17 mouse cellular contexts compared by ENCODE assay signal in genomic region chr9:119086451-119086850, GRCm38 (mm10). TPM values are rescaled to one million over a fixed set of nuclear protein-coding genes. Genes with fewer than 3 reads are reported as not detected.
A peak's percentile ranks its signal among the peaks of the same experiment; 100 is the strongest.
DNase-seq lines count a peak whose midpoint lies in the region; ATAC-seq and TF ChIP-seq lines count a peak whose summit lies in the region.
"Had no signal": no experiment of that assay in that cellular context is flagged by ENCODE, and none has a peak within 500 bp of the region (broad histone marks: within the 10 kb centered on the region; RNA-seq: fewer than 3 reads in every experiment).

No protein-coding gene starts in this region.

- TF ChIP-seq CTCF in testis, adult 2 months (IDR thresholded peaks at IDR 0.05; ENCODE audit: control insufficient read depth, insufficient read depth, insufficient replicate concordance, low read depth, low read length), result no peak

- H3K4me2 ChIP-seq in heart, embryonic 11.5 days, result peak overlapping the region; percentile 76
- H3K4me2 ChIP-seq in hindbrain, embryonic 11.5 days (replicated peaks; ENCODE audit: low read depth, low read length), result no peak overlapping the region
- H3K4me2 ChIP-seq in hindbrain, embryonic 16.5 days (ENCODE audit: low read length), result no peak overlapping the region
- H3K4me2 ChIP-seq in kidney, embryonic 15.5 days, result no peak overlapping the region
- H3K4me2 ChIP-seq: forebrain, embryonic 15.5 days had no signal

- peaks cover 33% of the 10 kb centered on the region for H3K4me1 ChIP-seq in heart, embryonic 11.5 days (ENCODE audit: control insufficient read depth, insufficient read depth, low read length)
- H3K4me1 ChIP-seq in hindbrain, embryonic 11.5 days (replicated peaks; ENCODE audit: control insufficient read depth, insufficient read depth, low read length), result peaks cover 9% of the 10 kb centered on the region; the same call in 1 of the 2 replicates
- H3K4me1 ChIP-seq in hindbrain, embryonic 16.5 days (ENCODE audit: control insufficient read depth, insufficient read depth, low read depth, low read length), result peaks cover 24% of the 10 kb centered on the region
- peaks cover 11% of the 10 kb centered on the region for H3K4me1 ChIP-seq in testis, adult 2 months (ENCODE audit: control insufficient read depth, insufficient read depth, low read length)
- H3K4me1 ChIP-seq in kidney, embryonic 15.5 days, result peaks cover 50% of the 10 kb centered on the region

- no peaks in the 10 kb centered on the region; the same call in 1 of the 2 replicates for H3K36me3 ChIP-seq in heart, embryonic 11.5 days (ENCODE audit: control insufficient read depth, insufficient read depth, low read length)
- H3K36me3 ChIP-seq in hindbrain, embryonic 11.5 days (ENCODE audit: control insufficient read depth, insufficient read depth, low read length), result no peaks in the 10 kb centered on the region
- H3K36me3 ChIP-seq in hindbrain, embryonic 16.5 days (ENCODE audit: control insufficient read depth, insufficient read depth, low read length), result no peaks in the 10 kb centered on the region
- H3K36me3 ChIP-seq in testis, adult 2 months (ENCODE audit: control insufficient read depth, insufficient read depth, low read length), result no peaks in the 10 kb centered on the region
- no peaks in the 10 kb centered on the region for H3K36me3 ChIP-seq in kidney, embryonic 15.5 days
- H3K36me3 ChIP-seq: forebrain, embryonic 15.5 days had no signal

- 19% methylated on average over 1 of the region's 1 CpGs for WGBS in heart, embryonic 11.5 days (ENCODE audit: insufficient replicate concordance)
- 62% methylated on average over 1 of the region's 1 CpGs for WGBS in hindbrain, embryonic 11.5 days
- 14% methylated on average over 1 of the region's 1 CpGs for WGBS in hindbrain, embryonic 16.5 days
- 17% methylated on average over 1 of the region's 1 CpGs for WGBS in kidney, embryonic 15.5 days

- peaks cover 3% of the 10 kb centered on the region; the same call in 1 of the 2 replicates for H3K27me3 ChIP-seq in heart, embryonic 11.5 days (ENCODE audit: control insufficient read depth, insufficient read depth, low read length)
- no peaks in the 10 kb centered on the region; the same call in 1 of the 2 replicates for H3K27me3 ChIP-seq in hindbrain, embryonic 11.5 days (ENCODE audit: control insufficient read depth, insufficient read depth, low read length)
- H3K27me3 ChIP-seq in hindbrain, embryonic 16.5 days (replicated peaks; ENCODE audit: control insufficient read depth, insufficient read depth, low read length), result no peaks in the 10 kb centered on the region
- no peaks in the 10 kb centered on the region; the same call in 1 of the 2 replicates for H3K27me3 ChIP-seq in testis, adult 2 months (ENCODE audit: control insufficient read depth, insufficient read depth, low read length)
- H3K27me3 ChIP-seq in kidney, embryonic 15.5 days, result 0 out of 2 replicates have a peak, but pooled peaks cover 1% of the 10 kb centered on the region

- intact Hi-C loops in heart, postnatal 25 days (cut with DNase I), result no loop called here

- no peak for DNase-seq in heart, postnatal 25 days (ENCODE audit: low spot score)
- DNase-seq in hindbrain, embryonic 11.5 days (ENCODE audit: low spot score), result no peak
- no peak for DNase-seq in testis, postnatal 10 days (ENCODE audit: low spot score)
- no peak for DNase-seq in urinary bladder, adult 2 months (ENCODE audit: low spot score)
- DNase-seq: adrenal gland, postnatal 10 days; cerebellum, adult 11-12 months; cerebellum, postnatal 36 days; lung, postnatal 10 days; right cerebral cortex, postnatal 25 days had no signal

- no peak overlapping the region for H3K27ac ChIP-seq in heart, embryonic 11.5 days (ENCODE audit: low read depth, low read length)
- H3K27ac ChIP-seq in hindbrain, embryonic 11.5 days (ENCODE audit: low read depth, low read length), result peak overlapping the region; percentile 9; the same call in 1 of the 2 replicates
- H3K27ac ChIP-seq in hindbrain, embryonic 16.5 days (ENCODE audit: low read depth, low read length), result no peak overlapping the region
- H3K27ac ChIP-seq in testis, adult 2 months (ENCODE audit: control insufficient read depth, insufficient read depth, low read depth, low read length), result no peak overlapping the region
- H3K27ac ChIP-seq in kidney, embryonic 15.5 days, result no peak overlapping the region
- H3K27ac ChIP-seq: forebrain, embryonic 15.5 days had no signal

- 0 out of 2 replicates have a peak overlapping the region, but pooled peaks have one; percentile 5 for H3K4me3 ChIP-seq in heart, embryonic 11.5 days (ENCODE audit: low read depth, low read length)
- no peak overlapping the region for H3K4me3 ChIP-seq in hindbrain, embryonic 11.5 days (ENCODE audit: low read depth, low read length)
- H3K4me3 ChIP-seq in hindbrain, embryonic 16.5 days (ENCODE audit: low read length), result no peak overlapping the region
- peak overlapping the region; percentile 91 for H3K4me3 ChIP-seq in testis, adult 2 months (ENCODE audit: control insufficient read depth, low read depth, low read length)
- no peak overlapping the region for H3K4me3 ChIP-seq in kidney, embryonic 15.5 days (replicated peaks)
- H3K4me3 ChIP-seq: forebrain, embryonic 15.5 days had no signal

- H3K9me3 ChIP-seq in heart, embryonic 11.5 days (replicated peaks; ENCODE audit: control insufficient read depth, low read length), result no peaks in the 10 kb centered on the region
- no peaks in the 10 kb centered on the region for H3K9me3 ChIP-seq in hindbrain, embryonic 11.5 days (ENCODE audit: control insufficient read depth, low read length)
- H3K9me3 ChIP-seq in hindbrain, embryonic 16.5 days (ENCODE audit: control insufficient read depth, low read length), result no peaks in the 10 kb centered on the region
- H3K9me3 ChIP-seq in kidney, embryonic 15.5 days (replicated peaks), result no peaks in the 10 kb centered on the region
- H3K9me3 ChIP-seq: forebrain, embryonic 15.5 days had no signal

- no peak overlapping the region for H3K9ac ChIP-seq in heart, embryonic 11.5 days (ENCODE audit: low read depth, low read length)
- H3K9ac ChIP-seq in hindbrain, embryonic 11.5 days (ENCODE audit: low read depth, low read length), result no peak overlapping the region
- H3K9ac ChIP-seq in hindbrain, embryonic 16.5 days (ENCODE audit: low read depth, low read length), result no peak overlapping the region
- no peak overlapping the region for H3K9ac ChIP-seq in kidney, embryonic 15.5 days
- H3K9ac ChIP-seq: forebrain, embryonic 15.5 days had no signal

- no peak for TF ChIP-seq POLR2A in testis, adult 2 months (IDR thresholded peaks at IDR 0.05; ENCODE audit: control insufficient read depth, low read depth, low read length)

- ATAC-seq in heart, embryonic 11.5 days (replicated peaks; ENCODE audit: insufficient number of reproducible peaks, low FRiP score, low TSS enrichment), result no peak; the same call in 1 of the 2 replicates
- ATAC-seq in hindbrain, embryonic 11.5 days (ENCODE audit: low FRiP score), result no peak
- no peak for ATAC-seq in hindbrain, embryonic 16.5 days
- no peak for ATAC-seq in kidney, embryonic 15.5 days (replicated peaks; ENCODE audit: low FRiP score)
- ATAC-seq: forebrain, embryonic 15.5 days; inflammation-experienced regulatory T-cells, adult 6 months; midbrain, embryonic 16.5 days had no signal

RNA-seq across cellular contexts. Expression of gene Plcd1, which starts 6.9 kb away (rescaled TPM):
- polyA plus RNA-seq in heart, embryonic 11.5 days (2014; fragmentation: Nextera tagmentation; extraction: Ambion mirVana), result 18.0 and 18.2 TPM in 2 replicates
- total RNA-seq in heart, postnatal 25 days (2021), result 10 to 100 TPM; 17.9 to 20.0 TPM
- 27.7 and 28.8 TPM in 2 replicates for polyA plus RNA-seq in hindbrain, embryonic 11.5 days (2014; fragmentation: Nextera tagmentation; extraction: Ambion mirVana)
- polyA plus RNA-seq in hindbrain, embryonic 16.5 days (2015; fragmentation: Nextera tagmentation; extraction: Ambion mirVana), result 20.7 and 22.4 TPM in 2 replicates
- 13.4 and 13.9 TPM in 2 replicates for polyA plus RNA-seq in testis, adult 2 months (2012; rRNA removed)
- polyA plus RNA-seq in kidney, embryonic 15.5 days (2015; fragmentation: Nextera tagmentation; extraction: Ambion mirVana), result 20.0 and 20.1 TPM in 2 replicates
- 72.3 and 76.4 TPM in 2 replicates for polyA plus RNA-seq in urinary bladder, adult 2 months (2012; rRNA removed)

RNA-seq across cellular contexts. Expression of gene Dlec1, which starts 15.8 kb away (rescaled TPM):
- 0.31 and 0.56 TPM in 2 replicates for polyA plus RNA-seq in heart, embryonic 11.5 days (2014; fragmentation: Nextera tagmentation; extraction: Ambion mirVana)
- total RNA-seq in heart, postnatal 25 days (2021), result under 1 TPM in 1 of 2 experiments, not detected in 1; 0.10 TPM
- polyA plus RNA-seq in hindbrain, embryonic 11.5 days (2014; fragmentation: Nextera tagmentation; extraction: Ambion mirVana), result 1.4 and 2.1 TPM in 2 replicates
- 0.77 and 2.9 TPM in 2 replicates for polyA plus RNA-seq in hindbrain, embryonic 16.5 days (2015; fragmentation: Nextera tagmentation; extraction: Ambion mirVana)
- 24.9 and 26.2 TPM in 2 replicates for polyA plus RNA-seq in testis, adult 2 months (2012; rRNA removed)
- polyA plus RNA-seq in kidney, embryonic 15.5 days (2015; fragmentation: Nextera tagmentation; extraction: Ambion mirVana), result 2.6 and 6.2 TPM in 2 replicates
- 3.2 and 4.2 TPM in 2 replicates for polyA plus RNA-seq in urinary bladder, adult 2 months (2012; rRNA removed)
- total RNA-seq: megakaryocyte, adult 5-6 weeks had no signal

RNA-seq across cellular contexts. Expression of gene Vill, which starts 33.9 kb away (rescaled TPM):
- polyA plus RNA-seq in heart, embryonic 11.5 days (2014; fragmentation: Nextera tagmentation; extraction: Ambion mirVana), result 12.3 and 13.5 TPM in 2 replicates
- total RNA-seq in heart, postnatal 25 days (2021), result 1 to 10 TPM in 1 of 2 experiments, under 1 TPM in 1; 0.52 to 1.2 TPM
- 7.5 and 8.8 TPM in 2 replicates for polyA plus RNA-seq in hindbrain, embryonic 11.5 days (2014; fragmentation: Nextera tagmentation; extraction: Ambion mirVana)
- polyA plus RNA-seq in hindbrain, embryonic 16.5 days (2015; fragmentation: Nextera tagmentation; extraction: Ambion mirVana), result 4.7 and 5.0 TPM in 2 replicates
- polyA plus RNA-seq in testis, adult 2 months (2012; rRNA removed), result 8.7 and 11.4 TPM in 2 replicates
- polyA plus RNA-seq in kidney, embryonic 15.5 days (2015; fragmentation: Nextera tagmentation; extraction: Ambion mirVana), result 36.4 and 46.2 TPM in 2 replicates
- polyA plus RNA-seq in urinary bladder, adult 2 months (2012; rRNA removed), result 25.3 and 25.4 TPM in 2 replicates

Comparison
In these comparisons a context has a peak if more than half of its experiments do, and no peak if none do; other contexts are left out.
1. H3K4me3 ChIP-seq: peak in heart, embryonic 11.5 days (single experiment) and testis, adult 2 months (single experiment); none in hindbrain, embryonic 11.5 days (single experiment), hindbrain, embryonic 16.5 days (single experiment) and kidney, embryonic 15.5 days (single experiment).